Mouse (Mus musculus) small intestine, adult 2 months (tissue): ENCODE data around the gene Cntnap2. TPM values are rescaled to one million over a fixed set of nuclear protein-coding genes. Genes with fewer than 3 reads are reported as not detected.
"Not testable (repeated sequence)": the region's sequence is repeated elsewhere in the genome, so short reads cannot be mapped to it uniquely, and the experiment has no call there.

Experiments
- H3K27ac ChIP-seq: fragments of 200-500 bp; 2 replicates; pipeline ENCODE4 v1.5.1; 2012; ENCODE audit warnings: low read depth, low read length, control low read depth, inconsistent platforms; ENCODE audit not compliant: insufficient read depth
- H3K27me3 ChIP-seq: fragments of 200-500 bp; 2 replicates; pipeline ENCODE4 v1.6.1; 2012; ENCODE audit warnings: mild to moderate bottlenecking, moderate library complexity, low read length, inconsistent platforms; ENCODE audit not compliant: control insufficient read depth, insufficient read depth
- H3K36me3 ChIP-seq: fragments of 200-500 bp; 2 replicates; pipeline ENCODE4 v1.6.1; 2012; ENCODE audit warnings: mild to moderate bottlenecking, low read length, control low read depth, inconsistent platforms; ENCODE audit not compliant: control insufficient read depth, insufficient read depth
- H3K4me1 ChIP-seq: fragments of 200-500 bp; 2 replicates; pipeline ENCODE4 v1.6.1; 2012; ENCODE audit warnings: low read length, inconsistent platforms, mixed read lengths; ENCODE audit not compliant: control insufficient read depth, insufficient read depth, insufficient read length
- H3K4me3 ChIP-seq: fragments of 200-500 bp; 2 replicates; pipeline ENCODE4 v1.5.1; 2012; ENCODE audit warnings: low read depth, mild to moderate bottlenecking, control low read depth, inconsistent platforms, low read length, moderate library complexity
- CTCF ChIP-seq: fragments of 200-500 bp; IDR thresholded peaks from 2 replicates; pipeline ENCODE4 v1.5.1; 2012; ENCODE audit warnings: low read depth, mild to moderate bottlenecking, control low read depth, inconsistent platforms, low read length, moderate library complexity, mixed read lengths; ENCODE audit not compliant: insufficient replicate concordance, insufficient read length; ENCODE audit errors: extremely low read depth
- POLR2A ChIP-seq: fragments of 200-500 bp; IDR thresholded peaks from 2 replicates; pipeline ENCODE4 v1.6.1; 2012; ENCODE audit warnings: low read depth, mild to moderate bottlenecking, control low read depth, inconsistent platforms, low read length, moderate library complexity
- WGBS: fragments of 180-500 bp; shearing (Covaris S2); methylation state at CpG from one replicate; pipeline ENCODE4 v1.1.7; 2018; 5-methylcytosine and 5-hydroxymethylcytosine counted together
- polyA plus RNA-seq: library from polyadenylated mRNA; depleted of rRNA; stranded (reverse); fragments of >200 nt; gene quantifications from 2 replicates; pipeline ENCODE4 v1.2.3, GENCODE M21; 2012

Gene Cntnap2
- polyA plus RNA-seq, 1 experiment, result 0.20 TPM

- 40% methylated on average over 6 of the region's 6 CpGs for WGBS
Measured at GRCm38 (mm10) chr6:47109582-47110220, 2050.5 kb downstream of the Cntnap2 start.

GRCm38 (mm10) chr6:47134063-47134462 is 2074.9 kb downstream of the Cntnap2 start:
- WGBS, result no CpG with 5 or more reads among the region's 1 CpGs
- not testable (repeated sequence) for H3K27me3 ChIP-seq

More at GRCm38 (mm10) chr6:47109582-47110220, 2050.5 kb downstream of the Cntnap2 start:
- Histone ChIP-seq H3K4me1 (no peaks in the 10 kb centered on the region), H3K36me3 (no peaks in the 10 kb centered on the region), H3K4me3 (no peak overlapping the region), H3K27me3 (no peaks in the 10 kb centered on the region), H3K27ac (no peak overlapping the region)
- no peak for TF ChIP-seq CTCF

GRCm38 (mm10) chr6:47153018-47153417 is 2093.9 kb downstream of the Cntnap2 start:
- H3K36me3 ChIP-seq, H3K4me3 ChIP-seq, H3K27me3 ChIP-seq, H3K27ac ChIP-seq, H3K4me1 ChIP-seq: not testable (repeated sequence)
- no CpG with 5 or more reads among the region's 1 CpGs for WGBS

More at GRCm38 (mm10) chr6:47134063-47134462, 2074.9 kb downstream of the Cntnap2 start:
- H3K4me3 ChIP-seq, H3K4me1 ChIP-seq, H3K27ac ChIP-seq, H3K36me3 ChIP-seq: not testable (repeated sequence)

- 51% methylated on average over 8 of the region's 8 CpGs for WGBS
- not testable (repeated sequence) for H3K27ac ChIP-seq, H3K4me3 ChIP-seq
Measured at GRCm38 (mm10) chr6:47174580-47175294, 2115.6 kb downstream of the Cntnap2 start.

GRCm38 (mm10) chr6:47175356-47176156 is 2116.4 kb downstream of the Cntnap2 start:
- WGBS, result 16% methylated on average over 10 of the region's 10 CpGs
- H3K27ac ChIP-seq, H3K4me1 ChIP-seq, H3K4me3 ChIP-seq, H3K27me3 ChIP-seq, H3K36me3 ChIP-seq: not testable (repeated sequence)

More at GRCm38 (mm10) chr6:47174580-47175294, 2115.6 kb downstream of the Cntnap2 start:
- not testable (repeated sequence) for H3K36me3 ChIP-seq, H3K4me1 ChIP-seq, H3K27me3 ChIP-seq

- not testable (repeated sequence) for H3K4me3 ChIP-seq, H3K36me3 ChIP-seq, H3K27ac ChIP-seq, H3K27me3 ChIP-seq, H3K4me1 ChIP-seq
- 54% methylated on average over 3 of the region's 3 CpGs for WGBS
Measured at GRCm38 (mm10) chr6:47176157-47176555, 2117.0 kb downstream of the Cntnap2 start.

GRCm38 (mm10) chr6:47181372-47181771 is 2122.2 kb downstream of the Cntnap2 start:
- 65% methylated on average over 5 of the region's 5 CpGs for WGBS
- H3K4me3 ChIP-seq, H3K4me1 ChIP-seq, H3K36me3 ChIP-seq, H3K27ac ChIP-seq, H3K27me3 ChIP-seq: not testable (repeated sequence)

- WGBS, result 64% methylated on average over 2 of the region's 2 CpGs
- H3K4me3 ChIP-seq, result no peak overlapping the region
Measured at GRCm38 (mm10) chr6:47182252-47182651, 2123.1 kb downstream of the Cntnap2 start.

More at GRCm38 (mm10) chr6:47182252-47182651, 2123.1 kb downstream of the Cntnap2 start:
- Histone ChIP-seq H3K27me3 (no peaks in the 10 kb centered on the region), H3K4me1 (no peaks in the 10 kb centered on the region), H3K27ac (no peak overlapping the region), H3K36me3 (no peaks in the 10 kb centered on the region)
- no peak for TF ChIP-seq POLR2A
- TF ChIP-seq CTCF, result no peak
